Mouse (Mus musculus) G1E (cell line): ENCODE data around the gene Rab11fip5.

ENCODE experiments used
- CTCF ChIP-seq: IDR thresholded peaks from 2 replicates; pipeline ENCODE4 v1.5.1; 2012; ENCODE audit warnings: low read depth, low read length, inconsistent platforms, mixed read lengths
- GATA1 ChIP-seq: IDR thresholded peaks from 2 replicates; pipeline ENCODE4 v1.6.1; 2012; ENCODE audit warnings: borderline replicate concordance, low read length, inconsistent platforms, mixed read lengths

DNA sequence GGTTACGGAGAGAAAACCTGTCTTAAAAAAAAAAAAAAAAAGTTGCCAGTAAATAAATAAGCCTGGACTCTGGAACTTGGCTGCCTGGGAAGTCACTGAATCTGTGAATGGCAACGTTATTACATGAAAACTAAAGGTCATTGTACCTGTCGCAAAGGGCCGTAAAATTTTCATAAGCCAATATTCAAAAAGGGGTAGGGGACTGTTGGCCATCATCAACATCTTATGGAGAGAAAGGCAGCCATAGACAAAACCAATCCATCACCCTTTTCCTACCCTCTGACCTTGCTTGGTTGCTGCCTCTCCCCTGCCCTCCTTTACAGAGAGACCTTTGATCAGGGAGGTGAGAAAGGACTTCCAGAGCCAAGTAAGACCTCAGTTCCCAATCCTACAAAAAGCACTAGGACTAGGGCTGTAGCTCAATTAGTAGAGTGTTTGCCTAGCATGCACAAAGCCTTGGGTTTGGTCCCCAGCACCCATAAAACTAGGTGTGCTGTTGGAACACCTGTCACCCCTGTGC is 44.7 kb downstream of the Rab11fip5 start:
- TF ChIP-seq GATA1 (no peak), CTCF (no peak)
